Mouse (Mus musculus) testis, adult 2 months (tissue): ENCODE results near the gene Polh.

Experiments
- CTCF ChIP-seq: fragments of 200-500 bp; IDR thresholded peaks from 2 replicates; pipeline ENCODE4 v1.5.1; 2012; ENCODE audit warnings: low read depth, mild to moderate bottlenecking, inconsistent platforms, low read length, moderate library complexity; ENCODE audit not compliant: control insufficient read depth, insufficient read depth, insufficient replicate concordance
- POLR2A ChIP-seq: fragments of 200-500 bp; IDR thresholded peaks from 2 replicates; pipeline ENCODE4 v1.6.1; 2012; ENCODE audit warnings: low read depth, mild to moderate bottlenecking, inconsistent platforms, low read length, moderate library complexity; ENCODE audit not compliant: control insufficient read depth

- TF ChIP-seq CTCF: no peak
- no peak for TF ChIP-seq POLR2A
These were observed 38.1 kb downstream of the Polh start for GRCm38 (mm10) chr17:46164301-46164700.
